Mouse (Mus musculus): ENCODE results near the gene Gm20388. TPM values are rescaled to one million over a fixed set of nuclear protein-coding genes. Genes with fewer than 3 reads are reported as not detected.
"Not testable (repeated sequence)": the region's sequence is repeated elsewhere in the genome, so short reads cannot be mapped to it uniquely, and the experiment has no call there.

The Gm20388 gene
- total RNA-seq, 2 experiments from 2014 or later = 1.9 to 2.0 TPM

- DNase-seq = no peak
Measured at GRCm38 (mm10) chr8:121397201-121397698, 1486.6 kb downstream of the Gm20388 start.

- no peak for DNase-seq
Measured at GRCm38 (mm10) chr8:121398081-121398480, 1487.4 kb downstream of the Gm20388 start.

- DNase-seq = no peak
Measured at GRCm38 (mm10) chr8:121398724-121399123, 1488.1 kb downstream of the Gm20388 start.

- no peak for DNase-seq
Measured at GRCm38 (mm10) chr8:121399173-121399572, 1488.5 kb downstream of the Gm20388 start.

GRCm38 (mm10) chr8:121400581-121400980 lies 1489.9 kb downstream of the Gm20388 start:
- no peak for DNase-seq

- DNase-seq = no peak
Measured at GRCm38 (mm10) chr8:121403821-121404220, 1493.2 kb downstream of the Gm20388 start.

- DNase-seq = peak; percentile 57
Measured at GRCm38 (mm10) chr8:121418081-121418480, 1507.4 kb downstream of the Gm20388 start.

- DNase-seq = no peak
Measured at GRCm38 (mm10) chr8:121419551-121419950, 1508.9 kb downstream of the Gm20388 start.

GRCm38 (mm10) chr8:121421009-121421408 lies 1510.4 kb downstream of the Gm20388 start:
- peak; percentile 63 for DNase-seq

GRCm38 (mm10) chr8:121424080-121424479 lies 1513.4 kb downstream of the Gm20388 start:
- DNase-seq = no peak

- peak; percentile 38 for DNase-seq
Measured at GRCm38 (mm10) chr8:121424600-121424999, 1514.0 kb downstream of the Gm20388 start.

- peak; percentile 61 for DNase-seq
Measured at GRCm38 (mm10) chr8:121431499-121431898, 1520.9 kb downstream of the Gm20388 start.

GRCm38 (mm10) chr8:121433466-121433865 lies 1522.8 kb downstream of the Gm20388 start:
- DNase-seq = no peak

- no peak for DNase-seq
Measured at GRCm38 (mm10) chr8:121436656-121437055, 1526.0 kb downstream of the Gm20388 start.

- DNase-seq = no peak
Measured at GRCm38 (mm10) chr8:121437506-121437905, 1526.9 kb downstream of the Gm20388 start.

- DNase-seq = no peak
Measured at GRCm38 (mm10) chr8:121438111-121438510, 1527.5 kb downstream of the Gm20388 start.

GRCm38 (mm10) chr8:121439351-121439750 lies 1528.7 kb downstream of the Gm20388 start:
- no peak for DNase-seq

GRCm38 (mm10) chr8:121443361-121443760 lies 1532.7 kb downstream of the Gm20388 start:
- no peak for DNase-seq

- not testable (repeated sequence) for DNase-seq
Measured at GRCm38 (mm10) chr8:121444521-121444920, 1533.9 kb downstream of the Gm20388 start.

GRCm38 (mm10) chr8:121445027-121445471 lies 1534.4 kb downstream of the Gm20388 start:
- peak; percentile 74 for DNase-seq

- DNase-seq = no peak
Measured at GRCm38 (mm10) chr8:121446133-121446532, 1535.5 kb downstream of the Gm20388 start.

- DNase-seq = no peak
Measured at GRCm38 (mm10) chr8:121446862-121447261, 1536.2 kb downstream of the Gm20388 start.

- DNase-seq = no peak
Measured at GRCm38 (mm10) chr8:121450211-121450610, 1539.6 kb downstream of the Gm20388 start.

GRCm38 (mm10) chr8:121451404-121452076 lies 1540.9 kb downstream of the Gm20388 start:
- DNase-seq = peak; percentile 76
